Mouse (Mus musculus): ENCODE measurements around the gene Olfr122. TPM values are rescaled to one million over a fixed set of nuclear protein-coding genes. Genes with fewer than 3 reads are reported as not detected.

Olfr122 gene
- not detected for total RNA-seq (2023)

GRCm38 (mm10) chr17:37768307-37768706 lies at the start of gene Olfr122:
Olfr122 (plus strand) TSS chr17:37768607.

DNA sequence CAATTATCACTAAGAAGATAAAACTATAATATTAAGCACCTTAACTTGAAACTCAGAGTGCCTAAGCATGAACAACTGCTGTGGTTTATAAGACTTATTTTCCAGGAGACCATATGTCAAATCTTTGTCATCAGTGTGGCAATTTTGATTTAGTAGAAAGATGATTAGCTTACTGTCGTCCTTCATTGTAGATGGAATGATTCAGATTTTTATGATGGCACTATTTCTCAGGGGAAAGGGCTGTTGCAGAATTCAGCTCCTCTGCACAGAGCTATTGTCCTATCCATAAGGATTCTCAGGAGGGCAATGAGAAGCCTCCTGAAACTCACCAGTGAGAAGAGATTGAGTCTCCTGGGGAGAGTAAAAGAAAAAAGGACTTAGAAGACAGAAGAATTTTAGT lies 46.9 kb upstream of the Olfr122 start, which contains the start of gene Olfr120:
Gene Olfr120 (plus strand): TSS at position 301 of the 400 bp plus-strand sequence.

GRCm38 (mm10) chr17:37793229-37793628 lies 24.8 kb downstream of the Olfr122 start, which contains the start of gene Olfr123:
Olfr123 (plus strand) TSS chr17:37793529.

GRCm38 (mm10) chr17:37799588-37799987 lies 31.2 kb downstream of the Olfr122 start, which contains the start of gene Olfr124:
Olfr124 (plus strand) TSS chr17:37799888.

Other genes with a start within 250 kb of the Olfr122 start
- not detected for gene Olfr112, start 199.2 kb upstream of the Olfr122 start, total RNA-seq (2023)
- not detected for gene Olfr113, start 190.9 kb upstream of the Olfr122 start, total RNA-seq (2023)
- gene Olfr114, start 175.9 kb upstream of the Olfr122 start, total RNA-seq (2023): not detected
- not detected for gene Olfr115, start 141.5 kb upstream of the Olfr122 start, total RNA-seq (2023)
- gene Olfr116, start 141.4 kb upstream of the Olfr122 start, total RNA-seq (2023): not detected
- not detected for gene Olfr117, start 104.8 kb upstream of the Olfr122 start, total RNA-seq (2023)
- gene Olfr118, start 101.6 kb upstream of the Olfr122 start, total RNA-seq (2023): not detected
- not detected for gene Olfr119, start 72.0 kb upstream of the Olfr122 start, total RNA-seq (2023)
- gene Olfr120, start 46.8 kb upstream of the Olfr122 start, total RNA-seq (2023): not detected
- not detected for gene Olfr121, start 19.8 kb upstream of the Olfr122 start, total RNA-seq (2023)
- not detected for gene Olfr123, start 24.9 kb downstream of the Olfr122 start, total RNA-seq (2023)
- gene Olfr124, start 31.3 kb downstream of the Olfr122 start, total RNA-seq (2023): not detected
- gene Olfr125, start 64.3 kb downstream of the Olfr122 start, total RNA-seq (2023): not detected
- gene Olfr126, start 78.9 kb downstream of the Olfr122 start, total RNA-seq (2023): not detected
- not detected for gene Olfr127, start 131.8 kb downstream of the Olfr122 start, total RNA-seq (2023)
- gene Olfr128, start 151.9 kb downstream of the Olfr122 start, total RNA-seq (2023): not detected
- not detected for gene Olfr761, start 184.5 kb downstream of the Olfr122 start, total RNA-seq (2023)

All from neutrophil, adult 59 days (primary cell).